Mouse (Mus musculus): ENCODE results near the gene Surf2. TPM values are rescaled to one million over a fixed set of nuclear protein-coding genes. Genes with fewer than 3 reads are reported as not detected.
A peak's percentile ranks its signal among the peaks of the same experiment; 100 is the strongest.
"Not testable (repeated sequence)": the region's sequence is repeated elsewhere in the genome, so short reads cannot be mapped to it uniquely, and the experiment has no call there.

Gene Surf2
- polyA plus RNA-seq (2014; fragmentation: Nextera tagmentation; extraction: Ambion mirVana): 44.6 and 50.7 TPM in 2 replicates

- Histone ChIP-seq H3K9ac (ENCODE audit: low read depth, low read length) (peak within 1 kb of the TSS; percentile 62), H3K4me2 (replicated peaks; ENCODE audit: low read depth, low read length) (peak within 1 kb of the TSS; percentile 96), H3K27ac (ENCODE audit: low read depth, low read length) (peak within 1 kb of the TSS; percentile 59), H3K9me3 (ENCODE audit: control insufficient read depth, low read length) (no peaks in the 10 kb centered on the region), H3K36me3 (ENCODE audit: control insufficient read depth, insufficient read depth, low read length) (peaks cover 27% of the 10 kb centered on the region), H3K4me1 (replicated peaks; ENCODE audit: control insufficient read depth, insufficient read depth, low read length) (peaks cover 12% of the 10 kb centered on the region), H3K4me3 (ENCODE audit: low read depth, low read length) (peak within 1 kb of the TSS; percentile 65), H3K27me3 (ENCODE audit: control insufficient read depth, insufficient read depth, low read length) (no peaks in the 10 kb centered on the region)
- WGBS: 3% methylated on average over 47 of the region's 47 CpGs
- ATAC-seq (ENCODE audit: low FRiP score) (peak; percentile 76), DNase-seq (ENCODE audit: low spot score) (peak; percentile 84)
Measured at GRCm38 (mm10) chr2:26915927-26916728, at the start of gene Surf2, which contains the start of gene Surf1. Surf2 (plus strand) TSS chr2:26916367. Surf1 (minus strand) TSS chr2:26916530.

GRCm38 (mm10) chr2:26870666-26871065 lies 45.5 kb upstream of the Surf2 start:
- H3K36me3 ChIP-seq (ENCODE audit: control insufficient read depth, insufficient read depth, low read length): no peaks in the 10 kb centered on the region
- DNase-seq (ENCODE audit: low spot score) (no peak), ATAC-seq (ENCODE audit: low FRiP score) (no peak)
- H3K27me3 ChIP-seq (ENCODE audit: control insufficient read depth, insufficient read depth, low read length): no peaks in the 10 kb centered on the region
- H3K9ac ChIP-seq (ENCODE audit: low read depth, low read length): no peak overlapping the region
- 71% methylated on average over 6 of the region's 6 CpGs for WGBS
- H3K9me3 ChIP-seq (ENCODE audit: control insufficient read depth, low read length): no peaks in the 10 kb centered on the region
- H3K27ac ChIP-seq (ENCODE audit: low read depth, low read length): no peak overlapping the region
- H3K4me2 ChIP-seq (replicated peaks; ENCODE audit: low read depth, low read length): no peak overlapping the region
- H3K4me3 ChIP-seq (ENCODE audit: low read depth, low read length): no peak overlapping the region
- no peaks in the 10 kb centered on the region for H3K4me1 ChIP-seq (replicated peaks; ENCODE audit: control insufficient read depth, insufficient read depth, low read length)

- Histone ChIP-seq H3K4me2 (replicated peaks; ENCODE audit: low read depth, low read length) (no peak overlapping the region), H3K27ac (ENCODE audit: low read depth, low read length) (no peak overlapping the region), H3K9me3 (ENCODE audit: control insufficient read depth, low read length) (no peaks in the 10 kb centered on the region), H3K36me3 (ENCODE audit: control insufficient read depth, insufficient read depth, low read length) (no peaks in the 10 kb centered on the region), H3K4me3 (ENCODE audit: low read depth, low read length) (no peak overlapping the region), H3K27me3 (ENCODE audit: control insufficient read depth, insufficient read depth, low read length) (no peaks in the 10 kb centered on the region), H3K9ac (ENCODE audit: low read depth, low read length) (no peak overlapping the region), H3K4me1 (replicated peaks; ENCODE audit: control insufficient read depth, insufficient read depth, low read length) (no peaks in the 10 kb centered on the region)
- no peak for ATAC-seq (ENCODE audit: low FRiP score)
- DNase-seq (ENCODE audit: low spot score): no peak
Measured at GRCm38 (mm10) chr2:26878571-26878970, 37.6 kb upstream of the Surf2 start.

GRCm38 (mm10) chr2:26885541-26885940 lies 30.6 kb upstream of the Surf2 start:
- not testable (repeated sequence) for H3K4me3 ChIP-seq (ENCODE audit: low read depth, low read length); H3K9ac ChIP-seq (ENCODE audit: low read depth, low read length); H3K27me3 ChIP-seq (ENCODE audit: control insufficient read depth, insufficient read depth, low read length); DNase-seq (ENCODE audit: low spot score); H3K27ac ChIP-seq (ENCODE audit: low read depth, low read length); H3K4me2 ChIP-seq (replicated peaks; ENCODE audit: low read depth, low read length); ATAC-seq (ENCODE audit: low FRiP score); H3K4me1 ChIP-seq (replicated peaks; ENCODE audit: control insufficient read depth, insufficient read depth, low read length); H3K9me3 ChIP-seq (ENCODE audit: control insufficient read depth, low read length); H3K36me3 ChIP-seq (ENCODE audit: control insufficient read depth, insufficient read depth, low read length)
- 78% methylated on average over 2 of the region's 2 CpGs for WGBS

GRCm38 (mm10) chr2:26886170-26886569 lies 30.0 kb upstream of the Surf2 start:
- H3K27ac ChIP-seq (ENCODE audit: low read depth, low read length); H3K36me3 ChIP-seq (ENCODE audit: control insufficient read depth, insufficient read depth, low read length); H3K4me2 ChIP-seq (replicated peaks; ENCODE audit: low read depth, low read length); H3K9ac ChIP-seq (ENCODE audit: low read depth, low read length); H3K4me1 ChIP-seq (replicated peaks; ENCODE audit: control insufficient read depth, insufficient read depth, low read length); ATAC-seq (ENCODE audit: low FRiP score); DNase-seq (ENCODE audit: low spot score); H3K9me3 ChIP-seq (ENCODE audit: control insufficient read depth, low read length); H3K4me3 ChIP-seq (ENCODE audit: low read depth, low read length); H3K27me3 ChIP-seq (ENCODE audit: control insufficient read depth, insufficient read depth, low read length): not testable (repeated sequence)
- 66% methylated on average over 4 of the region's 4 CpGs for WGBS

GRCm38 (mm10) chr2:26895898-26896297 lies 20.3 kb upstream of the Surf2 start:
- WGBS: 94% methylated on average over 4 of the region's 4 CpGs
- H3K9ac ChIP-seq (ENCODE audit: low read depth, low read length): no peak overlapping the region
- H3K27ac ChIP-seq (ENCODE audit: low read depth, low read length): no peak overlapping the region
- no peak overlapping the region for H3K4me3 ChIP-seq (ENCODE audit: low read depth, low read length)
- no peaks in the 10 kb centered on the region for H3K27me3 ChIP-seq (ENCODE audit: control insufficient read depth, insufficient read depth, low read length)
- no peaks in the 10 kb centered on the region for H3K4me1 ChIP-seq (replicated peaks; ENCODE audit: control insufficient read depth, insufficient read depth, low read length)
- H3K36me3 ChIP-seq (ENCODE audit: control insufficient read depth, insufficient read depth, low read length): peaks cover 18% of the 10 kb centered on the region
- no peak for DNase-seq (ENCODE audit: low spot score)
- H3K9me3 ChIP-seq (ENCODE audit: control insufficient read depth, low read length): no peaks in the 10 kb centered on the region
- no peak overlapping the region for H3K4me2 ChIP-seq (replicated peaks; ENCODE audit: low read depth, low read length)
- ATAC-seq (ENCODE audit: low FRiP score): no peak

GRCm38 (mm10) chr2:26900731-26901130 lies 15.4 kb upstream of the Surf2 start:
- no peaks in the 10 kb centered on the region for H3K9me3 ChIP-seq (ENCODE audit: control insufficient read depth, low read length)
- no peak overlapping the region for H3K4me2 ChIP-seq (replicated peaks; ENCODE audit: low read depth, low read length)
- no peak overlapping the region for H3K9ac ChIP-seq (ENCODE audit: low read depth, low read length)
- no peaks in the 10 kb centered on the region for H3K27me3 ChIP-seq (ENCODE audit: control insufficient read depth, insufficient read depth, low read length)
- ATAC-seq (ENCODE audit: low FRiP score) (no peak), DNase-seq (ENCODE audit: low spot score) (no peak)
- WGBS: 71% methylated on average over 1 of the region's 1 CpGs
- H3K4me3 ChIP-seq (ENCODE audit: low read depth, low read length): no peak overlapping the region
- H3K36me3 ChIP-seq (ENCODE audit: control insufficient read depth, insufficient read depth, low read length): peaks cover 12% of the 10 kb centered on the region; the same call in 1 of the 2 replicates
- peaks cover 8% of the 10 kb centered on the region; the same call in 1 of the 2 replicates for H3K4me1 ChIP-seq (replicated peaks; ENCODE audit: control insufficient read depth, insufficient read depth, low read length)
- H3K27ac ChIP-seq (ENCODE audit: low read depth, low read length): no peak overlapping the region

GRCm38 (mm10) chr2:26901834-26902400 lies 14.2 kb upstream of the Surf2 start:
- ATAC-seq (ENCODE audit: low FRiP score) (no peak), DNase-seq (ENCODE audit: low spot score) (no peak)
- Histone ChIP-seq H3K9ac (ENCODE audit: low read depth, low read length) (peak overlapping the region; percentile 78), H3K27ac (ENCODE audit: low read depth, low read length) (no peak overlapping the region), H3K27me3 (ENCODE audit: control insufficient read depth, insufficient read depth, low read length) (no peaks in the 10 kb centered on the region), H3K9me3 (ENCODE audit: control insufficient read depth, low read length) (no peaks in the 10 kb centered on the region), H3K4me3 (ENCODE audit: low read depth, low read length) (peak overlapping the region; percentile 85), H3K4me1 (replicated peaks; ENCODE audit: control insufficient read depth, insufficient read depth, low read length) (peaks cover 8% of the 10 kb centered on the region; the same call in 1 of the 2 replicates), H3K36me3 (ENCODE audit: control insufficient read depth, insufficient read depth, low read length) (peaks cover 12% of the 10 kb centered on the region; the same call in 1 of the 2 replicates), H3K4me2 (replicated peaks; ENCODE audit: low read depth, low read length) (peak overlapping the region; percentile 59)
- 15% methylated on average over 7 of the region's 7 CpGs for WGBS
